Mouse (Mus musculus) CH12F3 (cell line): ENCODE data around the gene Myd88.
"Not testable (repeated sequence)": the region's sequence is repeated elsewhere in the genome, so short reads cannot be mapped to it uniquely, and the experiment has no call there.

Experiments
- in situ Hi-C: fragments of 300-500 bp; cut with MboI; formaldehyde crosslinking; loops from 2 replicates; pipeline ENCODE4 v1.14.3; 2020; ENCODE audit warnings: low sequenced_read_pairs

Gene Myd88

GRCm38 (mm10) chr9:119340909-119341816 is at the start of gene Myd88:
Myd88 (minus strand) TSS chr9:119341411.
- in situ Hi-C loops: no loop called here

GRCm38 (mm10) chr9:119390214-119390613 is 49.0 kb upstream of the Myd88 start:
- in situ Hi-C loops: no loop called here

GRCm38 (mm10) chr9:119388956-119389355 is 47.7 kb upstream of the Myd88 start:
- in situ Hi-C loops: no loop called here

- in situ Hi-C loops: no loop called here
Observed at GRCm38 (mm10) chr9:119382603-119383002, 41.4 kb upstream of the Myd88 start.

GRCm38 (mm10) chr9:119378231-119378630 is 37.0 kb upstream of the Myd88 start:
- in situ Hi-C loops: no loop called here

- in situ Hi-C loops: no loop called here
Observed at GRCm38 (mm10) chr9:119375556-119375955, 34.3 kb upstream of the Myd88 start.

GRCm38 (mm10) chr9:119375008-119375407 is 33.8 kb upstream of the Myd88 start:
- in situ Hi-C loops: no loop called here

- in situ Hi-C loops: no loop called here
Observed at GRCm38 (mm10) chr9:119371251-119371650, 30.0 kb upstream of the Myd88 start.

GRCm38 (mm10) chr9:119370770-119371169 is 29.6 kb upstream of the Myd88 start:
- in situ Hi-C loops: not testable (repeated sequence)

- in situ Hi-C loops: no loop called here
Observed at GRCm38 (mm10) chr9:119368367-119368766, 27.2 kb upstream of the Myd88 start.

GRCm38 (mm10) chr9:119365284-119365683 is 24.1 kb upstream of the Myd88 start, which contains the start of gene Slc22a14:
Slc22a14 (minus strand) TSS chr9:119365553.
- in situ Hi-C loops: no loop called here

GRCm38 (mm10) chr9:119363229-119363628 is 22.0 kb upstream of the Myd88 start:
- in situ Hi-C loops: no loop called here

- in situ Hi-C loops: no loop called here
Observed at GRCm38 (mm10) chr9:119361416-119361815, 20.2 kb upstream of the Myd88 start.

GRCm38 (mm10) chr9:119358058-119358429 is 16.8 kb upstream of the Myd88 start:
- in situ Hi-C loops: no loop called here

GRCm38 (mm10) chr9:119357331-119358057 is 16.3 kb upstream of the Myd88 start, which contains the start of gene Xylb:
Xylb (plus strand) TSS chr9:119357381.
- in situ Hi-C loops: no loop called here

GRCm38 (mm10) chr9:119355943-119356342 is 14.7 kb upstream of the Myd88 start:
- in situ Hi-C loops: no loop called here

GRCm38 (mm10) chr9:119353926-119354325 is 12.7 kb upstream of the Myd88 start:
- in situ Hi-C loops: no loop called here

GRCm38 (mm10) chr9:119352060-119352459 is 10.8 kb upstream of the Myd88 start:
- in situ Hi-C loops: no loop called here

- in situ Hi-C loops: no loop called here
Observed at GRCm38 (mm10) chr9:119350947-119351705, 9.9 kb upstream of the Myd88 start.

- in situ Hi-C loops: no loop called here
Observed at GRCm38 (mm10) chr9:119350531-119350930, 9.3 kb upstream of the Myd88 start.

- in situ Hi-C loops: no loop called here
Observed at GRCm38 (mm10) chr9:119346376-119346775, 5.2 kb upstream of the Myd88 start.
